Mouse (Mus musculus) fat pad, adult 2 months (tissue): ENCODE results near the gene Gas7.

ENCODE experiments used
- DNase-seq: peaks from one replicate; pipeline ENCODE4 v3.0.0-alpha.2; 2011; ENCODE audit warnings: low read depth, low spot score; ENCODE audit errors: extremely low read depth

Gene Gas7

GRCm38 (mm10) chr11:67532728-67533127 lies 77.5 kb downstream of the Gas7 start:
- no peak for DNase-seq

DNA sequence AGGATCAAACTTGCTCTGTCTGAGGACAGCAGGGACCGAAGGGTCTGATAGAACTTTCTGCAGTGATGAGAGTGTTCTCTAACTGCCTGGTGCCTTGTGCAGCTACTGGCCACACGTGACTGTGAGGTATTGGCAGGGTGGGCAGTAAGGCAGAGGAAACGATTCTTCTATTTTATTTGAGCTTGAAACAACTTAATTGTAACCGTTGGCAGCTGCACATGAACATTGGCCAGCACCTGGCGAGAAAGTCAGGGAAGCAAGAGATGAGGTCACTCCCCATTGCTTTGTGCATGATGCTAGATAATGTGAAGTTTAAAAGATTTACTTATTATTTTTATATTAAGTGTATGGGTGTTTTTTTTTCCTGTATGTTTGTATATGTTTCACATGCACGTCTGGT lies 77.9 kb downstream of the Gas7 start:
- DNase-seq = no peak

GRCm38 (mm10) chr11:67535703-67536102 lies 80.5 kb downstream of the Gas7 start:
- DNase-seq = no peak

GRCm38 (mm10) chr11:67536413-67536812 lies 81.2 kb downstream of the Gas7 start:
- no peak for DNase-seq

DNA sequence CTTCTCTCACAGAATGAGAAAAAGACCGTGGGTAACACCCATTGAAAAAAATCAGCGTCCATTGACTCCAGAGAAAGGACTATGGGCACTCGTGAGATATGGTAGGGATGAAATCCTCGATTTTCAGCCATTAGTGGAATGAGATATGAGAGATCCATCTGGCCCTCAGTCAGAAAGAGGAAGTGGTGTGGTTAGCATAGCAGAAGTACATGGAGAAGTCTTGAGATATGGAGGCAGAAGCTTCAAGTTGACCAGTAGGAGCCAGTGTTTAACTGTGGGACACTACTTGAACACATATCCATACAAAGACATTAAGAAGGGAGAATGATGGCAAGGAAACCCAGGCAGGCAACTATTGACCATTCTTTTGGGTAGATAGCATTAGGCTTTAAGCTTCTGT lies 82.1 kb downstream of the Gas7 start:
- DNase-seq = no peak

DNA sequence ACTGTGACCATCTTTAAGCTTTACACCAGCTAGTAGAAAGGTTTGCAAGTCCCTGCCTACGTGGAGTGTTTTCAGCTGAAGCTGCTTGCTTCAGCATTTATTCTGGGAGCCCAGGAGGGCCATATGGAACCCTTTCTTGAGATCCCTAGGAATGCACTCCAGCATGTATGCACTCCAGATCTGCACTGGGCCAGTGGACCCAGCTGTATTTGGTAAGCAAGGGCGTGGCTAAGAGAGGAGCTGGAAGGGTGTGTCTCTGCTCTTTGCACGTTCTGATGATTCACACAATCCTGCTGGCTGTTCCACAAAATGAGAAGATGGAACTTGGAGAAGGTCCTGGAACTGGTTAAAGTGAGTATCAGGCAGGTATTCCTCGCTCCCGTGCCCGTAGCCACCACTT lies 83.3 kb downstream of the Gas7 start:
- no peak for DNase-seq

GRCm38 (mm10) chr11:67544656-67545432 lies 89.6 kb downstream of the Gas7 start:
- DNase-seq = no peak

GRCm38 (mm10) chr11:67546582-67546981 lies 91.3 kb downstream of the Gas7 start:
- no peak for DNase-seq

DNA sequence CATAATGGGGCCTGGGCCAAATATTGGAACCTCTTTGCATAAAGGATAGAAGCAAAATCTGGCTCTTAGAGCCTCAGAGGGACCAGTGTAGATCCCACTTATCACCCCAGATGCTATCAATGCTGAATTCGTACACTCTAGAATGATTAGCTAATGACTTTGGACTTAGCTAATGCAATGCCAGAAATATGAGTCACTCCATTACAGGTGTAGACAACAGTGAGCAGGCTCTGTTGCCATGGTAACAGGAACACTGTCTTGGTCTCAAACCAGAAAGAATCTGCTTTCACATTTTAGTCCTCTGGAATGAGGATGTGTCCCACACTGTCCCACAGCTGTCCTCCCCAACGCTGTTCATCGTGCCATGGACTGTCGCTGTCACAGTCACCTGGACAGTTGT lies 94.1 kb downstream of the Gas7 start:
- no peak for DNase-seq

DNA sequence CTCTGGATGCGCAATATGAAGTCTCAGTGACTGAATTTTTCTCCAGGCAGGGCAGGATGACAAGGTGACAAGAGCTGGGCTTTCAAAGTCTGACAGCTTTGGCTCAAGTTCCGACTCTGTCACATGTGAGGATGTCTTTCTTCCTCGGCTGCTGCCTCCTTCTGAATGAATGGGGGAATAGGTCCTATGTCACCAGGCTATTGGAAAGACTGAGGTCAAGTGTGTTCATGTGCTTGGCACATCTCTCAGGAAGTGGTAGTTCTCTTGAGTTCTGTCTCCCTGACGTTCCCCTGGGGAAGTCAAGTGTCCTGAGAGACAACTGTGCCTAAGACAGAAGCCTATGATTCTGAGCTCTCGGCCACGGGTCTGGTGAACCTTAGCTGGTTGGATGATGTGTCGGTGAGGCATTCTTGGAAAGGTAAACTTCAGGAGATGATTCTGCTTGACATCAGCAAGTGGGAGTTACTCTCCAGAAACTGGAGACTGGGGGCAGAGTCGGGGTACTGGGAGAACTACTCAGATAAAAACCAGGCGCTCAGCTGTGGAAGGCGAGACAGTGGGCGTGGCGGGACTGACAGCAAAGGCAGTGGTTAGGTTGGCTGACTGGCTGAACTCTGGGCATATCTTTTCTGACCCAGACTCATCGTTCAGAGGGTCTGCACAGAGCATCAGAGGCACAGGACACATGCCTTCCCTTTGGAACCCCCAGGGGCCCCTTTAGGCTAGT lies 94.7 kb downstream of the Gas7 start:
- DNase-seq = no peak

GRCm38 (mm10) chr11:67552400-67552799 lies 97.2 kb downstream of the Gas7 start:
- DNase-seq = no peak

DNA sequence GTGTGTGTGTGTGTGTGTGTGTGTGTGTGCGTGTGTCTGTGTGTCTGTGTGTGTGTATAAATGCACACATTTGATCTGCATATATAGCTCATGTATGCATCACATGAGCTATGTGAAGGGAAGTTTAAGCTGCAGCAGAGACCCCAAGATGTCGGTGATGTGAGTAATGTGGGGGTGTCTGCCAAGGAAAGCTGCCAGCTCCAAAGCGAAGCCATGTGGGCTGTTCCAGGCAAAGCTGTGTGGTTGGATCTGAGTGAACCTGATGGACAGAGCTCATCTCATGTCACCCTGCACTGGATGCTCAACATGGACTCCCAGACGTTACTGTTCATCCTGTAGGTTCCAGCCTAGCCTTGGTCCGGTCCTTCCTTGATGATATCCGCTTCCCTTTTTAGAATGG lies 99.0 kb downstream of the Gas7 start:
- no peak for DNase-seq

- DNase-seq = no peak
Observed at GRCm38 (mm10) chr11:67556360-67556759, 101.1 kb downstream of the Gas7 start.

DNA sequence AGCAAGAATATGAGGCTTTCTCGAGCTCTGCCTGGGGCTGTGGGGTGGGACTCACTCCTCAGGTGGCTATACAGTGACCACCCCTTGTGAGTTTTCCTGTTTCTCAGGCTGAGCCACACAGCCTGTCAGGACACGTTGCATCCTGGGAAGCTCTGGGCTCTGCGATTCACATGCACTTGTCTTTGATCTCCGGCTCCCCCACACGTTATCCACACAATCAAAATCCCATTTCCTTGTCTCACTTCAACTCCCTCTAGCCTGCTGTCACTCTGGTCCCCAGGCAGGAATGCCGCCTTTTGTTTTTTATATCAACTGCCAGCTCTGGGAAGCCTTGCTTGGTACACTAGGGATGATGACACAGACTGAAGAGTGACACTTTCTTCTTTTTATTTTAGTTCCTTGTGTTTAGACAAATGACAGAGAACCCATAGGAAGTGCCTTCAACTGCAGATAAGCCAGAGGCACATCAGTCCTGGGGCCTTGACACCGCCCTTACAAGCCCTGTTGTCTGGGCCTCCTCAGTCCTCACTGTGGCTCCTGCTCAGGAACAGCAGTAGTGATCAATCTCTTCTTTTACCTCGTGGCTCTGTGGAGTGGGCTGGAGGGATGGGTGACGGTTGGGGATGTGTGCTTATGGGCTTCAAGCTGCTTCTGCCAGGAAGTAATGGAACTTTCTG lies 103.7 kb downstream of the Gas7 start:
- DNase-seq = no peak

DNA sequence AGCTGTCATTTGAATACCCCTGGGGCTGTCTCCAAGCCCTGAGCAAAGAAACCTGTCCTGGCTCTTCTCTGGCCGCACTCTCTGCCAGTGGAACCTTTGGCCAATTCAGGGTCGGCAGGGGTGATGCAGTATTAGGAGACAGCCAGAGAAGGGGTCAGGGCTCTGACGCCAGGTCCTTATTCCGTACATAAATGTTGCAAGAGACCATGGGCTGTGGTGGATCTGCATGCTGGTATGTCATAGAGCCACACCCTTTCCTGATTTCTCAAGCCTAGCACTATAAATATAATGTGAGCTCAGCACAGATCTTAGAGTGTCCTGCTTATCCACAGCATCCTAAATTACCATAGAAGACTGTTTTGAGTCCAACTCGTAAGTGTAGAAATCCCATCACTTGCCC lies 104.3 kb downstream of the Gas7 start:
- no peak for DNase-seq

GRCm38 (mm10) chr11:67561631-67562030 lies 106.4 kb downstream of the Gas7 start:
- no peak for DNase-seq

GRCm38 (mm10) chr11:67563141-67563540 lies 107.9 kb downstream of the Gas7 start:
- no peak for DNase-seq

GRCm38 (mm10) chr11:67564003-67564637 lies 108.9 kb downstream of the Gas7 start:
- no peak for DNase-seq

GRCm38 (mm10) chr11:67565512-67565911 lies 110.3 kb downstream of the Gas7 start:
- no peak for DNase-seq

GRCm38 (mm10) chr11:67566704-67567103 lies 111.5 kb downstream of the Gas7 start:
- no peak for DNase-seq

- no peak for DNase-seq
Observed at GRCm38 (mm10) chr11:67567184-67567583, 111.9 kb downstream of the Gas7 start.
